Mouse (Mus musculus): ENCODE results near the gene Pfdn5. TPM values are rescaled to one million over a fixed set of nuclear protein-coding genes. Genes with fewer than 3 reads are reported as not detected.

Pfdn5 gene
- polyA plus RNA-seq, 1 experiment from 2014 or later = 466 TPM

Other genes starting within 250 kb of the Pfdn5 start
- gene Tns2, start 225.7 kb upstream of the Pfdn5 start, polyA plus RNA-seq (2015; fragmentation: Nextera tagmentation; extraction: Ambion mirVana) = 8.3 and 12.3 TPM in 2 replicates
- gene Spryd3, start 189.9 kb upstream of the Pfdn5 start, polyA plus RNA-seq (2015; fragmentation: Nextera tagmentation; extraction: Ambion mirVana) = 78.7 and 80.2 TPM in 2 replicates
- gene Igfbp6, start 181.8 kb upstream of the Pfdn5 start, polyA plus RNA-seq (2015; fragmentation: Nextera tagmentation; extraction: Ambion mirVana) = 2.6 and 4.3 TPM in 2 replicates
- gene Soat2, start 175.6 kb upstream of the Pfdn5 start, polyA plus RNA-seq (2015; fragmentation: Nextera tagmentation; extraction: Ambion mirVana) = 0.15 TPM in 1 of 2 replicates, not detected in the other
- gene Zfp740, start 122.9 kb upstream of the Pfdn5 start, polyA plus RNA-seq (2015; fragmentation: Nextera tagmentation; extraction: Ambion mirVana) = 59.0 and 64.2 TPM in 2 replicates
- gene Csad, start 121.4 kb upstream of the Pfdn5 start, polyA plus RNA-seq (2015; fragmentation: Nextera tagmentation; extraction: Ambion mirVana) = 38.0 and 39.4 TPM in 2 replicates
- gene Itgb7, start 94.2 kb upstream of the Pfdn5 start, polyA plus RNA-seq (2015; fragmentation: Nextera tagmentation; extraction: Ambion mirVana) = 0.98 and 1.1 TPM in 2 replicates
- 4.1 and 6.4 TPM in 2 replicates for gene Rarg, start 68.6 kb upstream of the Pfdn5 start, polyA plus RNA-seq (2015; fragmentation: Nextera tagmentation; extraction: Ambion mirVana)
- gene Gm9918, start 55.6 kb upstream of the Pfdn5 start, polyA plus RNA-seq (2015; fragmentation: Nextera tagmentation; extraction: Ambion mirVana) = 0.10 TPM in 1 of 2 replicates, not detected in the other
- gene Mfsd5, start 46.7 kb upstream of the Pfdn5 start, polyA plus RNA-seq (2015; fragmentation: Nextera tagmentation; extraction: Ambion mirVana) = 58.5 and 64.0 TPM in 2 replicates
- 5.5 and 7.5 TPM in 2 replicates for gene Espl1, start 29.9 kb upstream of the Pfdn5 start, polyA plus RNA-seq (2015; fragmentation: Nextera tagmentation; extraction: Ambion mirVana)
- gene Myg1, start 5.6 kb downstream of the Pfdn5 start, polyA plus RNA-seq (2015; fragmentation: Nextera tagmentation; extraction: Ambion mirVana) = 91.8 and 103 TPM in 2 replicates
- 37.4 and 37.9 TPM in 2 replicates for gene Aaas, start 24.7 kb downstream of the Pfdn5 start, polyA plus RNA-seq (2015; fragmentation: Nextera tagmentation; extraction: Ambion mirVana)
- gene Sp7, start 41.1 kb downstream of the Pfdn5 start, polyA plus RNA-seq (2015; fragmentation: Nextera tagmentation; extraction: Ambion mirVana) = 0.09 and 0.26 TPM in 2 replicates
- gene Sp1, start 80.0 kb downstream of the Pfdn5 start, polyA plus RNA-seq (2015; fragmentation: Nextera tagmentation; extraction: Ambion mirVana) = 3.4 and 4.1 TPM in 2 replicates
- 0.30 and 0.34 TPM in 2 replicates for gene Amhr2, start 119.3 kb downstream of the Pfdn5 start, polyA plus RNA-seq (2015; fragmentation: Nextera tagmentation; extraction: Ambion mirVana)
- gene Prr13, start 132.9 kb downstream of the Pfdn5 start, polyA plus RNA-seq (2015; fragmentation: Nextera tagmentation; extraction: Ambion mirVana) = 103 and 107 TPM in 2 replicates
- 123 and 126 TPM in 2 replicates for gene Pcbp2, start 144.4 kb downstream of the Pfdn5 start, polyA plus RNA-seq (2015; fragmentation: Nextera tagmentation; extraction: Ambion mirVana)
- 13.8 and 16.1 TPM in 2 replicates for gene Gm10337, start 177.6 kb downstream of the Pfdn5 start, polyA plus RNA-seq (2015; fragmentation: Nextera tagmentation; extraction: Ambion mirVana)
- 62.2 and 63.6 TPM in 2 replicates for gene Map3k12, start 190.9 kb downstream of the Pfdn5 start, polyA plus RNA-seq (2015; fragmentation: Nextera tagmentation; extraction: Ambion mirVana)
- gene Tarbp2, start 192.1 kb downstream of the Pfdn5 start, polyA plus RNA-seq (2015; fragmentation: Nextera tagmentation; extraction: Ambion mirVana) = 104 and 108 TPM in 2 replicates
- gene Npff, start 198.8 kb downstream of the Pfdn5 start, polyA plus RNA-seq (2015; fragmentation: Nextera tagmentation; extraction: Ambion mirVana) = 1.8 and 2.4 TPM in 2 replicates

Data from midbrain, embryonic 15.5 days (tissue).